Mouse (Mus musculus) midbrain, postnatal 0 days (tissue): ENCODE measurements around the gene Sigmar1. TPM values are rescaled to one million over a fixed set of nuclear protein-coding genes. Genes with fewer than 3 reads are reported as not detected.
"Not testable (repeated sequence)": the region's sequence is repeated elsewhere in the genome, so short reads cannot be mapped to it uniquely, and the experiment has no call there.

ENCODE experiments used
- ATAC-seq: fragments of 200-750 bp; cut with Nextera tagmentation; 2 replicates; pipeline ENCODE4 v1.8.0; 2017; ENCODE audit warnings: moderate number of reproducible peaks, mild to moderate bottlenecking, moderate TSS enrichment, moderate library complexity; ENCODE audit not compliant: low FRiP score
- DNase-seq: peaks from one replicate; pipeline ENCODE4 v3.0.0-alpha.2; 2015; ENCODE audit warnings: low spot score
- H3K27ac ChIP-seq: fragments of 300-500 bp; sonication (generic); 2 replicates; pipeline ENCODE4 v1.5.1; 2014; ENCODE audit warnings: low read depth, mild to moderate bottlenecking, low read length, mixed read lengths
- H3K27me3 ChIP-seq: fragments of 300-500 bp; sonication (generic); 2 replicates; pipeline ENCODE4 v1.6.1; 2014; ENCODE audit warnings: low read length, control low read depth, mixed read lengths; ENCODE audit not compliant: insufficient read depth
- H3K36me3 ChIP-seq: fragments of 300-500 bp; sonication (generic); 2 replicates; pipeline ENCODE4 v1.6.1; 2014; ENCODE audit warnings: low read length, control low read depth, mixed read lengths; ENCODE audit not compliant: insufficient read depth
- H3K4me1 ChIP-seq: fragments of 300-500 bp; sonication (generic); 2 replicates; pipeline ENCODE4 v1.6.1; 2014; ENCODE audit warnings: mild to moderate bottlenecking, control low read depth, antibody characterized with exemption, low read length, mixed read lengths; ENCODE audit not compliant: insufficient read depth
- H3K4me2 ChIP-seq: fragments of 300-500 bp; sonication (generic); 2 replicates; pipeline ENCODE4 v1.6.1; 2014; ENCODE audit warnings: low read depth, mild to moderate bottlenecking, low read length, mixed read lengths; ENCODE audit not compliant: poor library complexity, severe bottlenecking
- H3K4me3 ChIP-seq: fragments of 300-500 bp; sonication (generic); 2 replicates; pipeline ENCODE4 v1.5.1; 2014; ENCODE audit warnings: low read depth, mild to moderate bottlenecking, low read length, moderate library complexity
- H3K9ac ChIP-seq: fragments of 300-500 bp; sonication (generic); replicated peaks from 2 replicates; pipeline ENCODE4 v1.6.1; 2014; ENCODE audit warnings: mild to moderate bottlenecking, low read length, moderate library complexity, mixed read lengths; ENCODE audit not compliant: poor library complexity, severe bottlenecking
- H3K9me3 ChIP-seq: fragments of 300-500 bp; sonication (generic); 2 replicates; pipeline ENCODE4 v1.6.1; 2016; ENCODE audit warnings: low read length, control low read depth
- CTCF ChIP-seq: IDR thresholded peaks from 2 replicates; pipeline ENCODE4 v1.5.1; 2016; ENCODE audit warnings: antibody characterized with exemption, mild to moderate bottlenecking
- WGBS: fragments of 180-500 bp; shearing (Covaris S2); extraction: QIAGEN DNeasy Blood & Tissue Kit; methylation state at CpG from one replicate; pipeline ENCODE4 v1.1.7; 2014; 5-methylcytosine and 5-hydroxymethylcytosine counted together
- polyA plus RNA-seq: library from polyadenylated mRNA; unstranded; fragments of >200 nt; fragmentation: Nextera tagmentation; extraction: Ambion mirVana; gene quantifications from 2 replicates; pipeline ENCODE4 v1.2.1, GENCODE M21; 2015
- total RNA-seq: library from RNA; depleted of rRNA; stranded (reverse); fragments of >200 nt; gene quantifications from 2 replicates; pipeline ENCODE4 v1.2.3, GENCODE M21; 2014

Sigmar1 gene
- total and polyA plus RNA-seq, 2 experiments from 2014 or later = 44.8 to 45.4 TPM

- 25% methylated on average over 5 of the region's 32 CpGs for WGBS
- not testable (repeated sequence) for ATAC-seq, H3K36me3 ChIP-seq, H3K9me3 ChIP-seq, H3K9ac ChIP-seq, H3K27me3 ChIP-seq, H3K4me3 ChIP-seq, DNase-seq, H3K27ac ChIP-seq, H3K4me2 ChIP-seq, H3K4me1 ChIP-seq
Observed at GRCm38 (mm10) chr4:41698421-41699016, 57.4 kb downstream of the Sigmar1 start.

- not testable (repeated sequence) for ATAC-seq, H3K9ac ChIP-seq, H3K4me1 ChIP-seq, H3K27ac ChIP-seq, H3K4me3 ChIP-seq, H3K36me3 ChIP-seq, H3K9me3 ChIP-seq, H3K27me3 ChIP-seq
- peak; percentile 75 for TF ChIP-seq CTCF
- WGBS = 14% methylated on average over 27 of the region's 40 CpGs
- DNase-seq = peak; percentile 68
- H3K4me2 ChIP-seq = peak within 1 kb of the TSS; percentile 32; the same call in 1 of the 2 replicates
Observed at GRCm38 (mm10) chr4:41696930-41697841, 58.8 kb downstream of the Sigmar1 start, which contains the start of gene Cntfr. Gene Cntfr, minus strand, starts transcription at chr4:41697089.

- not testable (repeated sequence) for H3K4me3 ChIP-seq, H3K9ac ChIP-seq, H3K4me2 ChIP-seq, DNase-seq, H3K9me3 ChIP-seq, H3K36me3 ChIP-seq, H3K27ac ChIP-seq, H3K4me1 ChIP-seq, H3K27me3 ChIP-seq, ATAC-seq
- WGBS = 13% methylated on average over 12 of the region's 15 CpGs
Observed at GRCm38 (mm10) chr4:41696452-41696851, 59.5 kb downstream of the Sigmar1 start.

- Histone ChIP-seq H3K4me2 (peak overlapping the region; percentile 32; the same call in 1 of the 2 replicates), H3K4me3 (peak overlapping the region; percentile 24; the same call in 1 of the 2 replicates)
- H3K4me1 ChIP-seq, H3K27ac ChIP-seq, DNase-seq, ATAC-seq, H3K9ac ChIP-seq, H3K27me3 ChIP-seq, H3K36me3 ChIP-seq, H3K9me3 ChIP-seq: not testable (repeated sequence)
- 3% methylated on average over 16 of the region's 38 CpGs for WGBS
Observed at GRCm38 (mm10) chr4:41695800-41696199, 60.2 kb downstream of the Sigmar1 start.

- H3K36me3 ChIP-seq, H3K9me3 ChIP-seq, H3K4me3 ChIP-seq, H3K4me2 ChIP-seq, ATAC-seq, DNase-seq, H3K27ac ChIP-seq, H3K27me3 ChIP-seq, H3K9ac ChIP-seq, H3K4me1 ChIP-seq: not testable (repeated sequence)
- 3% methylated on average over 4 of the region's 4 CpGs for WGBS
Observed at GRCm38 (mm10) chr4:41693511-41693910, 62.4 kb downstream of the Sigmar1 start.

GRCm38 (mm10) chr4:41690014-41690413 is 65.9 kb downstream of the Sigmar1 start:
- not testable (repeated sequence) for H3K4me2 ChIP-seq, H3K9ac ChIP-seq, H3K4me3 ChIP-seq, DNase-seq, H3K27me3 ChIP-seq, H3K4me1 ChIP-seq, H3K27ac ChIP-seq, H3K9me3 ChIP-seq, ATAC-seq, H3K36me3 ChIP-seq
- no CpG with 5 or more reads among the region's 4 CpGs for WGBS

GRCm38 (mm10) chr4:41688562-41688961 is 67.4 kb downstream of the Sigmar1 start:
- H3K4me3 ChIP-seq, H3K4me1 ChIP-seq, DNase-seq, H3K36me3 ChIP-seq, H3K9me3 ChIP-seq, H3K4me2 ChIP-seq, H3K27me3 ChIP-seq, H3K9ac ChIP-seq, ATAC-seq, H3K27ac ChIP-seq: not testable (repeated sequence)
- 41% methylated on average over 1 of the region's 1 CpGs for WGBS
